Mouse (Mus musculus) midbrain, embryonic 14.5 days (tissue): ENCODE measurements around the gene Hpcal1. TPM values are rescaled to one million over a fixed set of nuclear protein-coding genes. Genes with fewer than 3 reads are reported as not detected.

Experiments used
- ATAC-seq: fragments of 200-750 bp; cut with Nextera tagmentation; 2 replicates; pipeline ENCODE4 v1.8.0; 2017; ENCODE audit warnings: moderate number of reproducible peaks, moderate library complexity; ENCODE audit not compliant: low FRiP score, low TSS enrichment
- DNase-seq: peaks from one replicate; pipeline ENCODE4 v3.0.0-alpha.2; 2015
- H3K27ac ChIP-seq: fragments of 300-500 bp; sonication (generic); replicated peaks from 2 replicates; pipeline ENCODE4 v1.5.1; 2014; ENCODE audit warnings: mild to moderate bottlenecking, low read depth, low read length, moderate library complexity
- H3K27me3 ChIP-seq: fragments of 300-500 bp; sonication (generic); 2 replicates; pipeline ENCODE4 v1.6.1; 2014; ENCODE audit warnings: low read length, control low read depth, mixed read lengths; ENCODE audit not compliant: control insufficient read depth, insufficient read depth
- H3K36me3 ChIP-seq: fragments of 300-500 bp; sonication (generic); 2 replicates; pipeline ENCODE4 v1.6.1; 2014; ENCODE audit warnings: low read length, control low read depth; ENCODE audit not compliant: control insufficient read depth, insufficient read depth
- H3K4me1 ChIP-seq: fragments of 300-500 bp; sonication (generic); 2 replicates; pipeline ENCODE4 v1.6.1; 2014; ENCODE audit warnings: mild to moderate bottlenecking, antibody characterized with exemption, low read length, control low read depth; ENCODE audit not compliant: control insufficient read depth, insufficient read depth
- H3K4me2 ChIP-seq: fragments of 300-500 bp; sonication (generic); 2 replicates; pipeline ENCODE4 v1.6.1; 2014; ENCODE audit warnings: mild to moderate bottlenecking, low read length, moderate library complexity
- H3K4me3 ChIP-seq: fragments of 300-500 bp; sonication (generic); replicated peaks from 2 replicates; pipeline ENCODE4 v1.5.1; 2014; ENCODE audit warnings: low read depth, low read length
- H3K9ac ChIP-seq: fragments of 300-500 bp; sonication (generic); replicated peaks from 2 replicates; pipeline ENCODE4 v1.6.1; 2014; ENCODE audit warnings: mild to moderate bottlenecking, low read length, moderate library complexity
- H3K9me3 ChIP-seq: fragments of 300-500 bp; sonication (generic); 2 replicates; pipeline ENCODE4 v1.6.1; 2016; ENCODE audit warnings: low read length, control low read depth, mixed read lengths; ENCODE audit not compliant: control insufficient read depth
- WGBS: fragments of 180-500 bp; shearing (Covaris S2); extraction: QIAGEN DNeasy Blood & Tissue Kit; methylation state at CpG from one replicate; pipeline ENCODE4 v1.1.7; 2014; 5-methylcytosine and 5-hydroxymethylcytosine counted together
- polyA plus RNA-seq: library from polyadenylated mRNA; unstranded; fragments of >200 nt; fragmentation: Nextera tagmentation; extraction: Ambion mirVana; gene quantifications from 2 replicates; pipeline ENCODE4 v1.2.1, GENCODE M21; 2014

Gene Hpcal1
- polyA plus RNA-seq, 1 experiment from 2014 or later: 93.3 TPM

DNA sequence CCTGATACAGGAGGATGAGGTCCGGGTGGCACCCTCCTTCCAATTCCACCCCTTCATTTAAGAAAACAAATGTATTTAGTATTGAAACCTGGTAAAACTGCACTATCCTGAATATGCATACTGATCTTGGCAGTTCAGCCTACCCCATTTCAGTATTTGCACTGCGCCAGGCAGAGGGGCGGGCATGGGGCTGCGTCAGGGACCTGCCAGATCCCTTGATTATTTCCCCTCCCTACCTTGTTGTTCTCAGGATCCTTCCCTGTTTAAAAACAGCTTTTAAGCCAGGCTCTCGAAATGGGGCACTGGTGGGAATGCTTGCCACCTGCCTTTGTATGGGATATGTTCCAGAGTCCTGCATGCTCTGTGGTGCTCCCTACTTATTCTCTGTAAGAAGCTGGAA, 1.7 kb downstream of the Hpcal1 start:
- no peak overlapping the region for H3K27ac ChIP-seq
- H3K4me3 ChIP-seq: peak overlapping the region; percentile 70
- peaks cover 12% of the 10 kb centered on the region for H3K4me1 ChIP-seq
- peak overlapping the region; percentile 90 for H3K4me2 ChIP-seq
- peak; percentile 14 for DNase-seq
- H3K27me3 ChIP-seq: no peaks in the 10 kb centered on the region
- no peak for ATAC-seq
- H3K9me3 ChIP-seq: no peaks in the 10 kb centered on the region
- H3K9ac ChIP-seq: peak overlapping the region; percentile 54; the same call in 1 of the 2 replicates
- 20% methylated on average over 5 of the region's 5 CpGs for WGBS
- no peaks in the 10 kb centered on the region for H3K36me3 ChIP-seq

DNA sequence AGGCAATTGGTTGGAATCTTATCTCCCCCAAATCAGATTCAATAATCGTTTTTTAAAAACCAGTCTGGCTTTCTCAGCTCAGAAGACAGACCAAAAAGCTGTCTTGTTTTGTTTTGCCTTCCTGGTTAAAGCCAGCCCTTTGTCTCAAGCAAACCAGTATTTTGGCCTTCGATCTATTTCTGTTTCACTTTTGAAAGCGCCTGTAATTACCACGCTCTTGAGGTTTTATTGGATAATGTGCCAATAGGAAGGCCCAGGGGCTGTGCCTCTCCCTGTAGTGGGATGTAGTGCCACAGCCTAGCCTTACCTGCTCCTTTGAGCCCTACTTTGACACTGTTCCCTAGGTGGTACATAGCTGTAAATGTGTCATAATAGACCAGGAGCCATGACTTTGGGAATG, 2.3 kb downstream of the Hpcal1 start:
- DNase-seq: no peak
- peak overlapping the region; percentile 90 for H3K4me2 ChIP-seq
- no peak overlapping the region for H3K9ac ChIP-seq
- H3K27ac ChIP-seq: no peak overlapping the region
- WGBS: 69% methylated on average over 4 of the region's 4 CpGs
- H3K27me3 ChIP-seq: no peaks in the 10 kb centered on the region
- ATAC-seq: no peak
- peaks cover 12% of the 10 kb centered on the region for H3K4me1 ChIP-seq
- no peaks in the 10 kb centered on the region for H3K36me3 ChIP-seq
- H3K9me3 ChIP-seq: no peaks in the 10 kb centered on the region
- H3K4me3 ChIP-seq: no peak overlapping the region

DNA sequence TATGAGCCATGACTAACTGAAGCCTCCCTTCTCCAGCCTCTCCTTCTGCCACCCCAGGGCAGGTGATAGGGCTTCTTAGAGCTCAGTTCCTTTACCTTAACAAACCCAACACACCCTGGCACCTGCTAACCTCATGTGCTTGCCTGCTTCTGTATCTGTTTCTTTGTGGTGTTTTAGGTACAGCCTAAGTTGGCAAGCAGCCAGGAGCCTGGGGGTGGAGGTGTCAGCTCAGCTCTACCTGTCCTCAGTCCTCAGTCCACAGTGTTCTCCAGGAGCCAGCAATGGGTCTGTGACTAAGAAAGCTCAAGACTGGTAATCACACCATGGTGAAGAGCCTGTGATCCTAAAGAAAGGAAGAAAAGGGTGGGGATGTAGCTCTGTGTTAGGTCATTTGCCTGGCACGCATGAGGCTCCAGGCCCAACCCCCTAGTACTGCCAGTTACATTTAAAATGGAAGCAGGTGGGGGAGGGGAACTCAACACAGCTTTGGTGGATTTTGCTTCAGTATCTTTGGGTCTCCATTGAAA, 4.0 kb downstream of the Hpcal1 start:
- no peak for DNase-seq
- WGBS: 64% methylated on average over 1 of the region's 1 CpGs
- H3K4me2 ChIP-seq: no peak overlapping the region
- H3K9me3 ChIP-seq: no peaks in the 10 kb centered on the region
- no peaks in the 10 kb centered on the region for H3K27me3 ChIP-seq
- no peak overlapping the region for H3K9ac ChIP-seq
- H3K4me3 ChIP-seq: no peak overlapping the region
- no peak for ATAC-seq
- H3K4me1 ChIP-seq: peaks cover 21% of the 10 kb centered on the region
- no peaks in the 10 kb centered on the region for H3K36me3 ChIP-seq
- H3K27ac ChIP-seq: no peak overlapping the region

DNA sequence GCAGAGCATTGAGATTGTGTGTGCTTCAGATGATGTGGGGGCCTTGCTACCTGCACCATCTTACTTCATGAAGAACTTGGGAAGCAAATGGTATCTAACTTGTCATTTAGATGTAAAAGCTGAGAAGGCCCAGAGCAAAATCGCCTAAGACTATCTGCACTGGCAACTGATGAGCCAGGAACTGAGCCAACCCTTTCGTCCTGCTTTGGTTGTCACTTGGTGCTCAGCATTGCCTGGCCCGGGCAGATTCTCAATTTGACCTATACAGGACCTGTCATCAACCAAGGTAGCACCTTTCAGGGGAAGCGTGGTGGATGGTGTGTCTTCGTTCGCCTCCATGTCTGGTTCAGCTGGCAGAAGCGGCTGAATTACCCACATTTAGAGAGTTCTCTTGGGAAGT, 5.7 kb downstream of the Hpcal1 start:
- no peak for ATAC-seq
- H3K4me1 ChIP-seq: peaks cover 21% of the 10 kb centered on the region
- no peak overlapping the region for H3K4me2 ChIP-seq
- H3K27me3 ChIP-seq: no peaks in the 10 kb centered on the region
- H3K36me3 ChIP-seq: no peaks in the 10 kb centered on the region
- no peak overlapping the region for H3K4me3 ChIP-seq
- H3K9ac ChIP-seq: no peak overlapping the region
- DNase-seq: no peak
- no peaks in the 10 kb centered on the region for H3K9me3 ChIP-seq
- no peak overlapping the region for H3K27ac ChIP-seq
- WGBS: 92% methylated on average over 7 of the region's 7 CpGs

DNA sequence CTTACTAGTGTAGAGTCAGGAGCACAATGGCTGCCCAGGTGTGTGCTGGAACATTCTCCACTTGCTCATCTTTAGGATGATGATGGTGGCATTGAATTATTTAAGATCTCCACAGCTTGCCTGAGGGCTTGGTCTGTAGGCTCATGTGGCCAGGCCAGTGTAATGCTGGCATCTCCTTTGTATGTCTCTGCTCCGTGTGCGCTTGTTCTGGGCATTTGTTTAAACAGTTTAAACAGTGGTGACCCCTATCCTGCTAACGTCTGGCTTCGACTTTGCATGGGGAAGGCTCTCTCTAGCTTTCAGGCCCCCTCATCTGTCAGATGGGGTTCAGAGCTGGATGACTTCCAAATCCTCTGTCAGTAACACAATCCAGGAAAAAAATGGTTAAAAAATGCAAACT, 8.3 kb downstream of the Hpcal1 start:
- Histone ChIP-seq H3K4me3 (no peak overlapping the region), H3K9me3 (no peaks in the 10 kb centered on the region), H3K4me1 (peaks cover 13% of the 10 kb centered on the region), H3K27ac (no peak overlapping the region), H3K9ac (no peak overlapping the region), H3K4me2 (no peak overlapping the region), H3K27me3 (no peaks in the 10 kb centered on the region), H3K36me3 (no peaks in the 10 kb centered on the region)
- WGBS: 10% methylated on average over 4 of the region's 4 CpGs
- DNase-seq (no peak), ATAC-seq (peak; percentile 36; the same call in 1 of the 2 replicates)

DNA sequence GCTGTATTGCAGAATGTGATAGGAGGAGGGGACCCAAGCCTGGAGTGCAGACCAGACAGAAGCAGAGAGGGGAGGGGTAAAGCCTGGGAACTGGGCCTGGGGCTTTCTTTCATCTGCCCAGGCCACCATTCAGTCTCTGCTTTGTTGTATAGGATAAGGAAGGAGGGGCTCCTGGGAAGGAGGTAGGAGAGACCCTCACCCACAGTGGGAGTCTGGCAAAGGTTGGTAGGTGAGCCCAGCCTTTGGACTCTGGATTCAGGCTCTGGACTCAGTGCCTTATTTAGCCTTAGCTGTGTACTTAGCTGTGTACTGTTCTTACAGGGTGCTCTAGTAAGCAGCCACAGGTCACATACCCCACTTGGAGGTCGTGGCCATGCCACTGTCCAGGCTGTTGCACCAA, 8.8 kb downstream of the Hpcal1 start:
- Histone ChIP-seq H3K9ac (no peak overlapping the region), H3K27ac (no peak overlapping the region), H3K4me3 (no peak overlapping the region), H3K27me3 (no peaks in the 10 kb centered on the region), H3K4me2 (no peak overlapping the region), H3K36me3 (no peaks in the 10 kb centered on the region), H3K4me1 (peaks cover 13% of the 10 kb centered on the region), H3K9me3 (no peaks in the 10 kb centered on the region)
- peak; percentile 44; the same call in 1 of the 2 replicates for ATAC-seq
- DNase-seq: peak; percentile 27
- 58% methylated on average over 1 of the region's 1 CpGs for WGBS

DNA sequence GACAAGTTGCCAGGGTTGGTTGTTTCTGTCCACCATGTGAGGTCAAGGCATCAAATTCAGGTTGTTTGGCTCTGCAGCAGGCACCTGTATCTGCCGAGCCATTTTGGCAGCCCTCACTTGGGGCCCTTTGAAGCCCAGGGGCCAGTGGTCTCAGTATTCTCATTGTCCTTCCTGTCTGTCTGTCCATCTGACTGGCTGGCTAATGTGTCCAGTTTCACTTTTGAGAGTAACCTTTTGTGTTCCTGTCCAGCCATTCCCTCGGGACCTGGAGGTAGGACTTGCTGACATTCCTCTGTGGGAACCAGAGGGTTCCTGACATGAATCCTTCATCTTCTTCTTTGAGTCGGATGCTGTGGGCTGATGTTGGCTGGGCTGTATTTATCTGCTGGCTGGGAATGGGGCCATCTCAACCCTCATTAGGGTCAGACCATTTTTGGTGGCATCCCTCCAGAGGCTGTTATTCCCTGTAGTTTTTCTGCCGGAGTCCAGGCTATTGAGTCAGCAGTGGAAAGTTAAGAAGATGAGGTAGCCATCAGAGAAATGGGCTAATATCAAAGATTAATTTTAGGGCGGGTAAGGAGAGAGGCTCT, 10.6 kb downstream of the Hpcal1 start:
- 71% methylated on average over 5 of the region's 5 CpGs for WGBS
- no peak for ATAC-seq
- H3K4me2 ChIP-seq: no peak overlapping the region
- H3K36me3 ChIP-seq: no peaks in the 10 kb centered on the region
- DNase-seq: no peak
- no peaks in the 10 kb centered on the region for H3K27me3 ChIP-seq
- no peak overlapping the region for H3K4me3 ChIP-seq
- H3K27ac ChIP-seq: no peak overlapping the region
- no peaks in the 10 kb centered on the region for H3K9me3 ChIP-seq
- no peak overlapping the region for H3K9ac ChIP-seq
- peaks cover 13% of the 10 kb centered on the region for H3K4me1 ChIP-seq

DNA sequence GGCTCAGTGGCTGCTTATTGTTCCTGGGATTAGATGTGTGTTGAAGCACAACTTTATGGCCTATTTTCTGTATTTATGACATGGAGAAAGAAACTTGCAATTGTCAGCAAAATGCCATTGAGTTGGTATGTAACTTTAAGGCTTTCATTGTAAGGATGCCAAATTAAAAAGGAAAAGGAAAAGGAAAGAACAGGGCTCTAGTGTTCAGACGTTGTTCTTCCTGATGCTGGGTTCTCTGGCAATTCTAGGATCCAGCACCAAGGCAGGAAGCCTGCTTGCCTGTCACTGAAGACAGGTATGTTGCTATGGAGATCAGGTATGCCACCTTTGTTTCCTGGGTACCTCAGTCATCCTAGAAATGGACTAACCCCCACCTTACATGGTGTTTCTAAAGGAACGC, 11.1 kb downstream of the Hpcal1 start:
- no peak for DNase-seq
- H3K4me3 ChIP-seq: no peak overlapping the region
- H3K9ac ChIP-seq: no peak overlapping the region
- H3K36me3 ChIP-seq: no peaks in the 10 kb centered on the region
- H3K27me3 ChIP-seq: no peaks in the 10 kb centered on the region
- no peak overlapping the region for H3K27ac ChIP-seq
- WGBS: 64% methylated on average over 2 of the region's 2 CpGs
- H3K9me3 ChIP-seq: no peaks in the 10 kb centered on the region
- no peak overlapping the region for H3K4me2 ChIP-seq
- ATAC-seq: no peak
- H3K4me1 ChIP-seq: peaks cover 13% of the 10 kb centered on the region

DNA sequence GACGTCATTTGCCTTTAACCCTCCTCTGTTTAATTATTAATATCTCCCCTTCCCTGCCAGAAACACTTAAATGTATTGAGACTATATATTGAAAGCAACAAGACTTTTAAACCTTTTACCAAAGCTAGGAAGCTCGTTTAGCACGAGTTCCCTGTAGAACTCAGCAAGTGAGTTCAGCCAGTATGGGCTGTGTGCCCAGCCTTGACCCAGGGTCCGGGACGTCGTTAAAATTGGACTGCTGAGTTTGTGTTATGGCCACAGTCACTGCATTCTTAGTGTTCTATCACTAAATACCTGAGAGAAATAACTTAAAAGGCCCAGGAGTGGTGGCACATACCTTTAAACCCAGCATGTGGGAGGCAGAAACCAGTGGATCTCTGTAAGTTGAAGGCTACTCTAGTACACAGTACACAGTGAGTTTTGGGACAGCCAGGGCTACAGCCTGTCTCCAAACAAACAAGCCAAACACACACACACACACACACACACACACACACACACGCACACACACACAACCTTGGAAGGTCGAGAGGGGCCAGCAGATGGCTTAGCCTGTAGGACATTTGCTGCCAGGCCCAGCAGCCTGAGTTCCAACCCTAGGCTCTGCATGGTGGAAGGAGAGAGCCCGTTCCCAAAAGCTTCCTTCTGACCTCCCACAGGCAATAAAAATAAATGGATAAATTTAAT, 11.7 kb downstream of the Hpcal1 start:
- no peak for DNase-seq
- no peak overlapping the region for H3K4me3 ChIP-seq
- ATAC-seq: no peak
- H3K36me3 ChIP-seq: no peaks in the 10 kb centered on the region
- no peak overlapping the region for H3K27ac ChIP-seq
- no peaks in the 10 kb centered on the region for H3K9me3 ChIP-seq
- no peaks in the 10 kb centered on the region for H3K27me3 ChIP-seq
- H3K9ac ChIP-seq: no peak overlapping the region
- 70% methylated on average over 9 of the region's 9 CpGs for WGBS
- peaks cover 13% of the 10 kb centered on the region for H3K4me1 ChIP-seq
- no peak overlapping the region for H3K4me2 ChIP-seq
